Mouse (Mus musculus) brain, adult 10 weeks (tissue): Measurements from ENCODE around the gene Lpar4. TPM values are rescaled to one million over a fixed set of nuclear protein-coding genes. Genes with fewer than 3 reads are reported as not detected.

ENCODE experiments used
- polyA plus RNA-seq: library from polyadenylated mRNA; stranded (reverse); fragments of 350-450 nt; fragmentation: Illumina TruSeq; extraction: RNeasy Lipid Tissue Mini Kit (QIAGEN cat#74804); gene quantifications from one replicate; pipeline ENCODE4 v1.2.3, GENCODE M21; 2015; ENCODE audit warnings: low read depth, low replicate concordance

Lpar4 gene
- 1.3 TPM for polyA plus RNA-seq

GRCm38 (mm10) chrX:106920175-106920827 lies at the start of gene Lpar4:
Lpar4 (plus strand) TSS chrX:106920625.

Other genes starting within 250 kb of the Lpar4 start
- gene Rtl3, start 80.0 kb upstream of the Lpar4 start, polyA plus RNA-seq: 0.15 TPM
- gene P2ry10, start 167.9 kb downstream of the Lpar4 start, polyA plus RNA-seq: 0.16 TPM
- 0.77 TPM for gene P2ry10b, start 228.3 kb downstream of the Lpar4 start, polyA plus RNA-seq